Mouse (Mus musculus): ENCODE data around the gene Olfr462. TPM values are rescaled to one million over a fixed set of nuclear protein-coding genes. Genes with fewer than 3 reads are reported as not detected.
A peak's percentile ranks its signal among the peaks of the same experiment; 100 is the strongest.
"Not testable (repeated sequence)": the region's sequence is repeated elsewhere in the genome, so short reads cannot be mapped to it uniquely, and the experiment has no call there.

Gene Olfr462
- polyA plus RNA-seq, 1 experiment from 2014 or later: not detected

DNA sequence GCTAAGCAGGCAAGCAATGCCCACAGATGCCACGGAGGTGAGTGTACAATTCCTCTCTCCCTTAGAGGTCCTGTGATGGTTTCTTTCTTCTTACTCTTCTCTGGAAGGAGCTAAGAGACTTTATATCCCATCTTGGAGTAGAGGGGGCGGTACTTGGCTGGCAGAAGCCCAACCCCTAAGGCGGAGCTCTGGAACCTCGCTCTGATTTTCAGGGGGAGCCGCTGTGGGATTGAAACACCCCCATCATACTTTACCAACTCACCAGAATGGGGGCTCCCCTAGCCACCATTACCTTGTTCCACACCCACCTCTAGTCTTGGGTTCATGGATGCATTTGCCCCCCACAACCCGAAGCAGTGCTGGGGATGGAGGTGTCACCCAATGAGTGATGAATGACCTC is 16.6 kb downstream of the Olfr462 start, which contains the start of gene Epx:
Gene Epx (minus strand): TSS at position 101 of the 400 bp plus-strand sequence.
- Histone ChIP-seq H3K27ac (no peak within 1 kb of the TSS), H3K4me2 (no peak within 1 kb of the TSS)

DNA sequence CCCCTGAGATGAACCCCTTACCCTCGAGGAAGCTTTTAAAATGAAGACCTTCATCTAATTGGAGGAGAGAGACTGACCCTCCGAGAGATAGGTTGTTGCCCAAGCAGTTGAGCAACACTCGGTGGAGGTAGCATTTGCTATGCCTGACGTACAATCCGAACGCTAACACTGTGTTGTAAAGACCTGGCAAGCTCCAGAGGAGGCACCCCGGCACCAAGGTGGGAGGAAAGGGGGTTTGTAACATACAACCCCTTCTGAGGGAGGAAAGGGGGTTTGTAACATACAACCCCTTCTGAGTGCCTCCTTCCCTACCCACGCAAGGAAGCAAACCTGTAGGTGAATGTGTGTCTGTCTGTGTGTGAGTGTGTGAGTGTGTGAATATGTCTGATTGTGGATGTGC is 20.3 kb downstream of the Olfr462 start:
- Histone ChIP-seq H3K27ac (no peak overlapping the region), H3K9ac (no peak overlapping the region), H3K27me3 (no peaks in the 10 kb centered on the region), H3K4me3 (replicated peaks) (no peak overlapping the region), H3K9me3 (no peaks in the 10 kb centered on the region), H3K36me3 (replicated peaks) (no peaks in the 10 kb centered on the region), H3K4me1 (no peaks in the 10 kb centered on the region), H3K4me2 (no peak overlapping the region)
- 54% methylated on average over 8 of the region's 8 CpGs for WGBS
- no peak for ATAC-seq (ENCODE audit: low FRiP score)

More for the DNA sequence above, 16.6 kb downstream of the Olfr462 start, which contains the start of gene Epx:
- H3K4me1 ChIP-seq: no peaks in the 10 kb centered on the region
- H3K9ac ChIP-seq: no peak within 1 kb of the TSS
- no peak for ATAC-seq (ENCODE audit: low FRiP score)
- 88% methylated on average over 6 of the region's 6 CpGs for WGBS
- H3K4me3 ChIP-seq (replicated peaks): no peak within 1 kb of the TSS
- H3K27me3 ChIP-seq: no peaks in the 10 kb centered on the region
- H3K9me3 ChIP-seq: no peaks in the 10 kb centered on the region
- no peaks in the 10 kb centered on the region for H3K36me3 ChIP-seq (replicated peaks)

DNA sequence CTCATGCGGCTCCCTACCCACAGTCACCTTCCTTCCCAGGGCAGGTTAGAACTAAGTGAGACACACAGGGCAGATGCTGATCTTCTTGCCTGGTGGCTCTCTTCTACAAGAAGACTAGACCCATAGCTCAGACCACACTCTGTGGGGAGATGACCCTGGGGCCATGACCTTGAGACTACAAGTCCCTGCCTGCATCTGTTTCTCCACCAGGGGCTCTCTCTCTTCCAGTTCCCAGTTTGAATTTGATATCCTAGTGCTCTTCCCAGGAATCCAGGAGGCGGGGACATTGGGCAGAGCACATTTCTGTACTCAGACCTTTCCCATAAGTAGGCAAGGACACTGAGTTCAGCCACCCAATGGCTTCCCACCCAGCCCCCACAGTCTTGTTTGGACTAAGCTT is 22.0 kb downstream of the Olfr462 start:
- H3K4me2 ChIP-seq: no peak overlapping the region
- ATAC-seq (ENCODE audit: low FRiP score): no peak
- no peaks in the 10 kb centered on the region for H3K9me3 ChIP-seq
- 86% methylated on average over 2 of the region's 2 CpGs for WGBS
- no peak overlapping the region for H3K4me3 ChIP-seq (replicated peaks)
- no peaks in the 10 kb centered on the region for H3K27me3 ChIP-seq
- H3K27ac ChIP-seq: no peak overlapping the region
- H3K9ac ChIP-seq: no peak overlapping the region
- H3K36me3 ChIP-seq (replicated peaks): no peaks in the 10 kb centered on the region
- no peaks in the 10 kb centered on the region for H3K4me1 ChIP-seq

DNA sequence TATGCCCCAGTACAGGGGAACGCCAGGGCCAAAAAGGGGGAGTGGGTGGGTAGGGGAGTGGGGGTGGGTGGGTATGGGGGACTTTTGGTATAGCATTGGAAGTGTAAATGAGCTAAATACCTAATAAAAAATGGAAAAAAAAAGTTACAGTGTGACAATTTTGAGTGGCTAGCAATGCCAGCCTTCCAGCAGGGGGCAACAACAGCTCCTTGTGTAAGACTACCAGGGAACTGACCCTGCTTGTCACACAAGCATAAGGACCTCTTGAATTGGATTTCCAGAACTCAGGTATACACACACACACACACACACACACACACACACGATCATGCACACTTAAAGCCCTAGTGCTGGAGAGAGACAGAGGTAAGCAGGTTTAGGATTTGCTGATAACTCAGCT is 25.2 kb downstream of the Olfr462 start:
- 86% methylated on average over 1 of the region's 2 CpGs for WGBS
- H3K4me3 ChIP-seq (replicated peaks); ATAC-seq (ENCODE audit: low FRiP score); H3K4me1 ChIP-seq; H3K9me3 ChIP-seq; H3K4me2 ChIP-seq; H3K27me3 ChIP-seq; H3K9ac ChIP-seq; H3K27ac ChIP-seq: not testable (repeated sequence)
- H3K36me3 ChIP-seq (replicated peaks): peaks cover 13% of the 10 kb centered on the region

DNA sequence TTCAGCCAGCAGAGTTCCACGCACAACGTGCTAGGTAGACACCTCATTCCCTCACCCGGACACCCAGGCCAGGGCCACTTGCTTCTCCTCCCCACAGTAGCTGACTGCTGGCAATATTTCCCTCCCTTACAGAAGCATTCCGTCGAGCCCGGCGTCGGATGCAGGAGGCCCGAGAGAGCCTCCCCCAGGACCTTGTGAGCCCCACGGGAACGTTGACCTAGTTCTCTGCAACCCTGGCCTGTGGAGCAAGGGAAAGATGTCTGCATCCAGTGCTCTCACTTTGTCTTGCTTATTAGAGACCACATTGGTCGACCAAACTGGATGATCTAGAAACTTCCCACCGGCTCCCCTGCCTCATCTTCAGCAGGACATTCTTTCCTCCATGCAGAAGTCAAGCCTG is 29.3 kb downstream of the Olfr462 start:
- Histone ChIP-seq H3K9ac (no peak overlapping the region), H3K27me3 (no peaks in the 10 kb centered on the region), H3K4me1 (no peaks in the 10 kb centered on the region), H3K27ac (no peak overlapping the region), H3K9me3 (no peaks in the 10 kb centered on the region), H3K36me3 (replicated peaks) (peaks cover 36% of the 10 kb centered on the region), H3K4me2 (no peak overlapping the region), H3K4me3 (replicated peaks) (no peak overlapping the region)
- WGBS: 95% methylated on average over 13 of the region's 13 CpGs
- ATAC-seq (ENCODE audit: low FRiP score): no peak

DNA sequence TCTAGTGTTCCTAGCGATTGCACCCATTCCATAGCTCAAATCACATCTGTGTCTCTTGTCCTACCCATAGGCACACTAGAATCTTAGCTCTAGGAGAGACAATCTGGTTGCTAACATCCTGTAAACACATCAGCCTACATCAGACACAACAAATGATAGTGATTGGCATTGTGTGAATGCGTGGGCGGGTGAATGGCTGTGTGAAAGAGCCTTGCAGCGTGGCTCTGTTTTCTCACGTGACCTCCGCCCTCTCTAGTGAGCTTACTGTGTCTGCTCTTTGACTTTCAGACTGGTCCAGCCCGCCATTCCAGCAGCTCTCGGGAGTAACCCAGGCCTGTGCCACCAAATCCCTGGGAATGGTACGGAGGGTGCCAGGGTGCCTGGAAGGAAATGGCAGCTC is 31.6 kb downstream of the Olfr462 start:
- no peak overlapping the region for H3K27ac ChIP-seq
- peaks cover 50% of the 10 kb centered on the region for H3K36me3 ChIP-seq (replicated peaks)
- no peaks in the 10 kb centered on the region for H3K4me1 ChIP-seq
- 82% methylated on average over 9 of the region's 9 CpGs for WGBS
- no peak for ATAC-seq (ENCODE audit: low FRiP score)
- no peak overlapping the region for H3K9ac ChIP-seq
- H3K27me3 ChIP-seq: no peaks in the 10 kb centered on the region
- no peak overlapping the region for H3K4me2 ChIP-seq
- no peak overlapping the region for H3K4me3 ChIP-seq (replicated peaks)
- no peaks in the 10 kb centered on the region for H3K9me3 ChIP-seq

DNA sequence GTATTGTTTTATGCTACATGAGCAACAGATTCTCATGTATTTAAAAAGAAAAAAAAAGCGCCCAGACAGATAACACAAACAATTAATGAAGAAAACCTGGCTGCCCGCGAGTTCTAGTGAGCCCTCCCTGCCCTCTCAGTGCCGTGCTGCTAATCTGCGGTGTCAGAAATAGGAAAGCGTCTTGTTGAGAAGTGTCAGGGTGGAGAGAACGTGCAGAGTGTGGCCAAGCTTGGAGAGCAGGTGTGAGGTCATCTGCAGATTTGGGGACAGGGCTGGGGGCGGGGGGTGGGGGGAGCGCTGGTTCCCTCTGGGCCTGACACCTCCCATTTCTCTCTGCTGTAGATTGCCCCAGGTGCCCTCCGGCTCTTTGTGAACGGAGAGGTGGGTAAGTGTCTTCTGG is 32.8 kb downstream of the Olfr462 start:
- no peaks in the 10 kb centered on the region for H3K9me3 ChIP-seq
- no peaks in the 10 kb centered on the region for H3K4me1 ChIP-seq
- 95% methylated on average over 11 of the region's 11 CpGs for WGBS
- no peaks in the 10 kb centered on the region for H3K27me3 ChIP-seq
- no peak overlapping the region for H3K4me2 ChIP-seq
- no peak overlapping the region for H3K9ac ChIP-seq
- H3K36me3 ChIP-seq (replicated peaks): peaks cover 50% of the 10 kb centered on the region
- ATAC-seq (ENCODE audit: low FRiP score): no peak
- H3K27ac ChIP-seq: no peak overlapping the region
- H3K4me3 ChIP-seq (replicated peaks): no peak overlapping the region

DNA sequence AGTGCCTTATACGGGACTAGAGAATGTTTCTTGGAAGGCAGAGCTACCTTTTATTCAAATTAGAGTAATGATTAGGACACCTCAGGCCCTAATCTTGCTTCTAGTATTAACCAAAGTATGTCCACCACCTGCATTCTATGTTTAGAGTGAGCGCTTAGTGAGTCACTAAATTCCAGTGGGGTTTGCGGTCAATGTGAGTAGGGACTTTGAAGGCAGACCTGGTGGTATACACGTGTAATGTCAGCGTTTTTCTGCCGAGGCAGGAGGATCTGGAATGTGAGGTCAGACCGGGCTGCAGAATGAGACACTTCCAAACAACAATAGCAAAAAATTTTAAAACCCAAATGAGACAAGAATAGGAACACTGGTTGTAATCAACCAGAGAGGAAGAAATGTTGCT is 37.5 kb downstream of the Olfr462 start:
- Histone ChIP-seq H3K4me1 (peaks cover 13% of the 10 kb centered on the region), H3K9me3 (no peaks in the 10 kb centered on the region), H3K9ac (no peak overlapping the region), H3K27me3 (no peaks in the 10 kb centered on the region), H3K4me3 (replicated peaks) (no peak overlapping the region), H3K4me2 (no peak overlapping the region), H3K36me3 (replicated peaks) (peaks cover 23% of the 10 kb centered on the region), H3K27ac (no peak overlapping the region)
- WGBS: 92% methylated on average over 7 of the region's 7 CpGs
- no peak for ATAC-seq (ENCODE audit: low FRiP score)

DNA sequence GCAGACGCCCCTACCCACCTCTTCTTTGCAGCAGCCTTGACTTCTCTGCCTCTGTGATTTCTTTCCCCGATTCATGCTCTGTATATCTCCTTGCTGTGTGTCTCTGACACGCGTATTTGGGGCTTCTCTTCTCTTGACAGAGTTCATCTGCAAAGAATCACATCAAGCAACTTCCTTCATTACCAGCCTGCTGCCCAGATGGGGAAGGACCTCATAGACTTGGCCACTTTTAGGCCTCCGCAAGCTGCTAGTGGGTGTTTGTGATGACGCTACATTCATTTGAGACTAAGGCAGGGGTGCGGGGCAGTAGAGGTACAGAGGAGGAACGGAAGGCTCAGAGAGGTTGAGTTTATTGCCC is 38.5 kb downstream of the Olfr462 start:
- peak overlapping the region; percentile 73 for H3K27ac ChIP-seq

DNA sequence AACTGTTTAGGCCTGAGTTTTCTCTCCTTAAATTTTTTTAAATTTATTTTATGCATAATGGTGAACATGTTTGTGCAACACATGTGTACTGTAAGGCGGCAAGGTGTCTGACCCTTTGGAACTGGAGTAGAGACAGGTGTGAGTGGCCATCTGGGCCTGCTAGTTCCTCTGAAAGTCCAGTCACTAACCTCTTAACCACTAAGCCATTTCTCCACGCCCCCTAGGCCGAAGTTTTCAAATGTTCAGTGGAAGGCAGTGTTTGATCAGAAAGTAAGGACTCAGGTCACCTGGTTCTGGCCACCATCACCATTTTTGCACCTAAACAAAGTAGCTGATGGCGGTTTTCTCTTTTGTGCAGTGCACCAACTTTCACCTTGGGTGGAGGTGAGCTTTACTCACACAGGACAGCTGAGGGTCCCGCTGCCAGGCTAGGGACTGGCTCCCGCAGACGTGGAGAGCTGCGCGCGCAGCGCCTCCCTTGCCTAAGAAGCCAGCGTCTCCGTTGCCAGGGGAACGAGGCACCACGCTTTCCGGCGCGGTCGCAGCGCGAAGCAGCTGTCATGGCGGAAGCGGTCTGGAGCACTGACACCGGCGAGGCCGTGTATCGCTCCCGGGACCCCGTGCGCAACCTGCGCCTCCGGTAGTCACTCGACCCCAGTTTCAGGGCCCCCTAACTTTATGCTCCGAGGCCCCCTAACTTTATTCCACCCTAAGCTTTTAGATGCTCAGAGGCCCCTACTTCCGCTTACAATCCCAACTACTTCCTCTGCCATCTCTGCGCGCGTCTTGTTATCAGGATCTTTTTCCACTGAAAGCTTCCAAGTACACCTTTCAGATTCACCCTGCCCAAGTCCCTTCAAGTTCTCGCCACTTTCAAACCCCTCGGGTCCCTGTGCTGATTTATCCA is 39.1 kb downstream of the Olfr462 start, which contains the start of gene Mks1:
Gene Mks1 (plus strand): TSS at position 526 of the 907 bp plus-strand sequence.
- H3K9ac ChIP-seq: peak within 1 kb of the TSS; percentile 63
- WGBS: 4% methylated on average over 40 of the region's 40 CpGs
- H3K27ac ChIP-seq: peak within 1 kb of the TSS; percentile 73
- H3K4me2 ChIP-seq: peak within 1 kb of the TSS; percentile 80
- no peaks in the 10 kb centered on the region for H3K9me3 ChIP-seq
- H3K4me3 ChIP-seq (replicated peaks): peak within 1 kb of the TSS; percentile 52
- ATAC-seq (ENCODE audit: low FRiP score): peak; percentile 96
- H3K36me3 ChIP-seq (replicated peaks): peaks cover 15% of the 10 kb centered on the region
- H3K4me1 ChIP-seq: peaks cover 13% of the 10 kb centered on the region
- no peaks in the 10 kb centered on the region for H3K27me3 ChIP-seq

More for the DNA sequence above, 38.5 kb downstream of the Olfr462 start:
- Histone ChIP-seq H3K4me3 (replicated peaks) (peak overlapping the region; percentile 52), H3K27me3 (no peaks in the 10 kb centered on the region), H3K9me3 (no peaks in the 10 kb centered on the region), H3K4me2 (peak overlapping the region; percentile 80), H3K4me1 (peaks cover 13% of the 10 kb centered on the region), H3K36me3 (replicated peaks) (peaks cover 21% of the 10 kb centered on the region), H3K9ac (peak overlapping the region; percentile 63)
- WGBS: 37% methylated on average over 8 of the region's 8 CpGs
- ATAC-seq (ENCODE audit: low FRiP score): peak; percentile 67

DNA sequence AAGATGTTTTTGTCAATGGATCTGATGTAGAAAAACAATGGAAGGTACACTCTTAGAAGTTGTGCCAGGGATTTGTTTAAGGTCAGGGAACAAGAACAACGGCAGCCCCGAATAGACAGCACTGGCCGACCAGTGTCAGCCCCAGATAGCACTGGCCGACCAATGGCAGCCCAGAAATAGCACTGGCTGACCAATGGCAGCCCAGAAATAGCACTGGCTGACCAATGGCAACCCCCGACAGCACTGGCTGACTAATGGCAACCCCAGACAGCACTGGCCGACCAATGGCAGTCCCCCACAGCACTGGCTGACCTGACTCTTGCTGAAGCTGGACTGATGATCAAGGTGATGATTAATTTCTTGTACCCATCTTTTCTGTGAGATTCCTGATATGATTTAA is 44.2 kb downstream of the Olfr462 start:
- H3K36me3 ChIP-seq (replicated peaks): no peaks in the 10 kb centered on the region
- H3K9me3 ChIP-seq: no peaks in the 10 kb centered on the region
- H3K4me2 ChIP-seq: no peak overlapping the region
- H3K4me3 ChIP-seq (replicated peaks): no peak overlapping the region
- H3K9ac ChIP-seq: no peak overlapping the region
- H3K27me3 ChIP-seq: peaks cover 2% of the 10 kb centered on the region; the same call in 1 of the 2 replicates
- no peak overlapping the region for H3K27ac ChIP-seq
- H3K4me1 ChIP-seq: peaks cover 3% of the 10 kb centered on the region; the same call in 1 of the 2 replicates
- ATAC-seq (ENCODE audit: low FRiP score): 0 out of 2 replicates have a peak, but pooled peaks have one; percentile 39
- 66% methylated on average over 6 of the region's 6 CpGs for WGBS

DNA sequence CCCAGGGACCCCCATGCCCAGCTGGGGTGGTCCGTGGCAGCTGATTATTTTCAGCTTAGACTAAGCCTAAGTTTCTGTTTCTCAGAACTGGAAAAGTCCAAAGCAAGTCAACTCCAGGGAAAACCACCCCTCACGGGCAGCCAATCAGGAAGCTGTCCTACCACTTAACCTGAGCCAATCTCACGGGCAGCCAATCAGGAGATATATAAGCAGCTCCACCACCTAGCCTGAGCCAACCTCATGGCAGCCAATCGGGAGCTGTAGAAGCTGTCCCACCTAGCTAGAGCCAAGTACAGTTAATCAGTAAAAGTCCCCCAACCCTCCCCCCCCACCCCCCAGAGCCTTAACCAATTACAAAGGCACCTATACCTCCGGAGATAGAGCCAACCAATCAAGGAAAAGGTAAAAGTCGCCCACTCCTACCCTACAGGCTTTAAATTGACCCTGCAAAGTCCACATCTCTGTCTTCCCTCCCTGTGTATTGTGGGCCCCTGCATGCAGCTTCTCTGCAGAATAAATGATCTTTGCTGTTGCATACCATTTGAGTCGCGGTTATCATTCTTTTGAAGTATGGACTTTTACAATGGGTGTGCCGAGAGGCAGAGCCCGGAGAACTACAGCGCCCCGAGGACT is 45.0 kb downstream of the Olfr462 start:
- peaks cover 2% of the 10 kb centered on the region; the same call in 1 of the 2 replicates for H3K27me3 ChIP-seq
- H3K4me1 ChIP-seq: no peaks in the 10 kb centered on the region
- no peaks in the 10 kb centered on the region for H3K36me3 ChIP-seq (replicated peaks)
- H3K9me3 ChIP-seq: no peaks in the 10 kb centered on the region
- no peak overlapping the region for H3K4me3 ChIP-seq (replicated peaks)
- H3K9ac ChIP-seq: no peak overlapping the region
- no peak overlapping the region for H3K27ac ChIP-seq
- WGBS: 89% methylated on average over 12 of the region's 12 CpGs
- ATAC-seq (ENCODE audit: low FRiP score): no peak
- H3K4me2 ChIP-seq: no peak overlapping the region

Measured in forebrain, embryonic 12.5 days (tissue).